Mouse (Mus musculus) heart, postnatal 4 days (tissue): ENCODE measurements around the gene Pdzrn4. TPM values are rescaled to one million over a fixed set of nuclear protein-coding genes. Genes with fewer than 3 reads are reported as not detected.

Experiments used
- DNase-seq: peaks from one replicate; pipeline ENCODE4 v3.0.0; 2021
- total RNA-seq, 2 experiments: library from RNA; stranded (reverse); gene quantifications; 2 replicates each; pipeline ENCODE4 v1.2.3; 2021

The Pdzrn4 gene
- total RNA-seq, 2 experiments from 2014 or later: 3.5 to 3.9 TPM

DNA sequence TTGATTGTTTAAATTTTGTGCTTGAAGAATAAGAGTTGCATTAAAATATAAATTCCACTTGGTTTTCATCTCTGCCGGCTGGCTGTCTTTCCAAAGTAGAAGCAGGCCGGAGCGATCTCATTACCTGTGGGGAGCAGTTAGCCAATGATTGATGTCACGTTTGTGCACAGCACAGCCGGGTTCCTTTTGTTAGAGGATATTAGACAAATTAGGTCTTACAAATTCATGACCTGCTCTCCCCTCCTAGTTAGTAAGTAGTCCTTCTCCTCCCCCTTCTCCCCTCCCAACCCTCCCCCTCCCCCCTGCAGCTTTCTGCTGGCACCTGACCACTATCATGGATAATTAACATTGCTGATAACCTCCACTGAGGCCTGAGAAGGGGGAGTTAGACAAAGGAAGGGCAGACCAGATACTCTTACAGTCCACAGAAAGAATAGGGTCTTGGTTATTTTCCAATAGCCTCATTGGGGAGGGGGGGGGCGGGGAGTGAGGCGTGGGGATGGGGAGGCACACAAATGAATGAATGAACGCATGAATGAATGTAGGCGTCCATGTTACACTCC is 103.7 kb downstream of the Pdzrn4 start:
- DNase-seq: no peak

GRCm38 (mm10) chr15:92502797-92503196 is 106.1 kb downstream of the Pdzrn4 start:
- DNase-seq: no peak

DNA sequence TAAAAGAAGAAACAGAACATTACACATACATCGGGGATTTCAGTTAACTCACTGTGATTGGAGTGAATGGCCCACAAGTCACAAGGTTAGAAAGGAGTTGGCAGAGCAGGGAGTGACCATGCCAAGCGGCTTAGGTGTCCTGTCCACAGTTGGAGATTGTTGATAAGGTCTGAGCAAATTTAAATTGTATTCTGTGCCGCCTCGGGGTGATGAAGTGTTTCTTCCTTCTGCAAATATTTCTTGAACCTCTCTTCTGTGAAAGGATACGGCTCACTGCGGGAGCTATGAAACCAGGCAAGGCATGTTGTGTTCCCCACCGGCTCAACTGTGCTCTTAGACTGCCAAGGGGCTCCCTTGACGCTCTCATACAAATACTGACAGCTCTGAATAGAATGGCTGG is 112.7 kb downstream of the Pdzrn4 start:
- peak; percentile 55 for DNase-seq

GRCm38 (mm10) chr15:92515651-92516050 is 119.0 kb downstream of the Pdzrn4 start:
- no peak for DNase-seq

DNA sequence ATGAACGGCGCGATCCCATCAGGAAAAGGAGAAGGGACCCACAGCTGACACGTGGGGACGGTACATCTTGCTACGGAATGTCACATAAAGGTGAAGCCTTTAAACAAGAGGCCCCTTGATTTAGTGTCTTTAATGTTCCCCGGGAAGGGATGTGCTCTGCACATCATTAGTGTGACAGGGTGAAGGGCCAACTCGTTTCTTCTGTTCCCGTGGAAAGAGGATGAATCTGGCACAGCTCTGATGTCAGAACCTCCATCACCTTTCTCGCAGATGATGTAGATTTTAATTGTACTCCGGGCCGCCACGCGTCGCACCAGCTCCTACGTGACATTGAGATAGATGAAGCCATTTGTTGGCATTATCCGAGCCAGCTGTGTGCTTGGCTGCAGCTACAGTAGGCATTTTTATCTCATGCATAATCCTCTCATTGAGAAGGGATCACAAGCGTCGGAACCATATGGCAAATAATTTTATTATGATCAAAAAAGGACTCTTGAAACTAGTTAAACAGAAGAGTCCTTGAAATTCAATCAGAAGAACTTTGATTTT is 124.1 kb downstream of the Pdzrn4 start:
- no peak for DNase-seq

DNA sequence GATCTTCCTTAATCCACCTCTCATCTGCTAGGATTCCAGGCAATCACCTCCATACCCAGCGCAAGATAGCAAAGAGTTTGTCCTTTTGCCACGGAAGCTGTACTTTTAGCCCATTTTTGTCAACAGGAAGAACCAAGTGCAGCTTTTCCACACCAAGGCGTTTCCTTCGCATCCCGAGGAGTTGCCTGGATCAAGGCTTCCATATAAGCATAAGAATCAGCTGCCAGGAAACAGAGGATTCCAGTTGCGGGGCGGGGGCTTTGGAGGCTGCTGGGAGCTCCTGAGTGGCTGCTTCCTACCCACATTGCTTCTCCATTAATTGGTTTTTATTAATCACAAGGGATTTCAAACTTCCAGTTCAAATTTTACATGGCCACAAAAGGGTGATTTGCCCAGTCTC is 125.0 kb downstream of the Pdzrn4 start:
- no peak for DNase-seq

DNA sequence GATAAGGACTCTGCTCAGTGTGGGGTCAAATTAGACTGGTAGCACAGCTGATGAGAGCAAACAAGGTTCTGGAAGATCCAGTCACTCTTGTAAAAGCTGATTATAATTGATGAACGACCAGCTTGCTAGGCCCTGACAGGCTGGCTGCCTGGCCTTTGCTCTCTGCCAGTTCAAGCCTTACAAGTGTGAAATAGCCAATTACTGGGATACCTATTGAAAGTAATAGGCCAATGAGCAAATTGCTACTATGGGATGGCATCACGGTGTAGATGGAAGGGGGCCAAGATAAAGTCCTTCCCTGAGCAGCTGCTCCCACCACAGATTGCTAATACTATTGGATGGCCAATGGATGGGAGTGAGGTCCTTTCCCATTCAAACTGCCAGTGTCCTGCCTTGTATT is 128.2 kb downstream of the Pdzrn4 start:
- no peak for DNase-seq

GRCm38 (mm10) chr15:92525416-92525815 is 128.7 kb downstream of the Pdzrn4 start:
- DNase-seq: no peak

GRCm38 (mm10) chr15:92526731-92527130 is 130.1 kb downstream of the Pdzrn4 start:
- peak; percentile 35 for DNase-seq

DNA sequence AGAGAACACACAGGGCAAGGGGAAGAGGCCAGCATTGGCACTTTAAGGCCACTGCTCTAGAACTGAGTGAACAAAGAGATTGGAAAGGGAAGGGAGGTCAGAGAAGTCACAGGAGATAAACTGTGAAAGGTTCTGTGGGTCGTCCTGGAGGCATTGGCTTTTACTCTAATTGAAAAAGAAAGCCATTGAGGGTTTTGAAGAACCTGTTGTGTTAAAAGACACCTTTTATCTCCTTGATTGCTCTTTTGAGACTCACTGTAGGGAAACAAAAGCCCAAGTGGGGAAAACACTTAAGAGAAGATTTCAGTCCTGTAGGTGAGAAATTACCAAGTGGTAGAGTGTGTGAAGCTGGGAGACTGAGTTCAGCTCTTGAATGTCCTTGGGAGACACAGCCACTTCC is 146.6 kb downstream of the Pdzrn4 start:
- no peak for DNase-seq

DNA sequence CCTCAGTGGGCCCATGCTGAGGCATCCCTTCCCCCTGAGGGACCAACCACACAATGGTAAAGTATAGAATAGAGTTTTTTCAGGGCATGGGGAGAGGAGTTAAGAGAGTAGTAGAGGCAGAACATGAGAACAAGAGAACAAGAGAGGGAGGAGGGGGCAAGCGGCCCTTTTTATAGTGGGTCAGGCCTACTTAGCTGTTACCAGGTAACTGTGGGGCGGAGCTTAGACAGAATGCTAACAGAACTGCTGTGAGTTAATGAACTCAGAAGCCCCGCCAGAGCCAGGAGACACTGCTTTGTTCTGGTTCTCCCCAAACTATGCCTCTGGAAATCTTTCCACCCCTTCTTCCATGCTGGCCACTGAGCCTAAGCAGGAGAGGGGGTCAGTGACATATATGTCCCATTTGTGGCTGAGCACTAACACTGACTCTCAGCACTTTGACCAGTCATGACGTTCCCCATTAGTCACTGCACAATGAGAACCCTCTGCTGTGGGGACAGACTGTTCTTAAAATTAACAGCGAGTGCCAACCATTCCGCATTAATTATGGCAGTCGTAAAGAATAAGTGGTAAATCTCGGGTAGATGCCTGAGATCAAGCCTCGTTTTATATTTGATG is 150.7 kb downstream of the Pdzrn4 start:
- DNase-seq: no peak

- no peak for DNase-seq
These were observed 158.4 kb downstream of the Pdzrn4 start for GRCm38 (mm10) chr15:92555012-92555574.

DNA sequence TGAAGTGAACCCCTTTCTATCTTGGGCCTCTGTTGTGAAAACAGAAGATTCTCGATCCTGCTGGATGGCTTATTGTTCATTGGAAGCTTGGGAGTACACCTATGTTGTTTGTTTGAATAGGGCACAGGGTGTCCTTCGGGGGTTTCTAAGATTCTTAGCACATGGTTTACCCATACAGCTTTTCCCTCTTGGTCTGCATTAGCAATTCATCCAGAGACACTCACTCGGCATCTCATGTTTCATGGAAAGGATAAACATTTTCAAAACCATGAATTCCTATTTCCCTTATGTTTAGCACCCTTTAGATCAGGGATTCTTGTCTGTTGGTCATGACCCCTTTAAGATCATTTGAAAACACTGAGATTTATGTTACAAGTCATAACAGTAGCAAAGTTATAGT is 159.0 kb downstream of the Pdzrn4 start:
- DNase-seq: no peak

DNA sequence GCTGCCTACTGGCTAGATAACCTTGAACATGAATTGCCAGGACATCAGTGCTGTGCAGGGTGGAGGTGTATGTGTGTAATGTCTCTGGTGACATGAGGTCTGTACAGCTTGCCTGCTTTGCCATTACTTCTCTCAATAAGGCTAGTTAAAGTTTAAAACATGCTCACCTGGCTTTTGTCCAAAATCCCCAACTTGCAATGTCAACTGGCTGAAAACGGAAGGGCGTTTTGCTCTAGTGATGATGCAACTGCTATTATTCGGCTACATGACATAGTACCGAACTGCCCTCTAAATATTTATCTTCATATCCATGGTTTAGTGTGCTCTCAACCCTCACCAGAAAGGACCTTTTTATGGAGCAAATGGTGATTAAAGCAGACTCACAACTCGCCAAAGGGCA is 161.9 kb downstream of the Pdzrn4 start:
- DNase-seq: no peak

DNA sequence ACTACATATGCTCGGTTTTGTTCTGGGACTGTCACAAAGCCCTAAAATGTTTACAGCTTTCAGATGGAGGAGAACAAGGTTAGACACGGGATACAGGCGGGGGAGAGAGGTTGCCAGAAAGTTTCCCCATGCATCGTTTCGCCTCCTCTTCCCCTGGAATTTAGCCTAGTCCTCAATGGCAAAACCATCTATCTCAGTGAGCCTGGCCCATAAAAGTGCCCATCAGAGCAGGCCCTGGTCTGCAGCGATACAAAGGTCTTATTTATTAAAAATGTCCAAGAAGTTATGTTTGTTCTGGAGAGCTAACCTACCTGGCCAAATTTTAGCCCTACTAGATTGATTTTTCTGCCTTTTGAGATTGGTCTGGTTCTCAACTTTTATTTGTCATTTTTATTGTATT is 165.5 kb downstream of the Pdzrn4 start:
- no peak for DNase-seq

- DNase-seq: no peak
These were observed 166.9 kb downstream of the Pdzrn4 start for GRCm38 (mm10) chr15:92563576-92563975.

- DNase-seq: no peak
These were observed 174.0 kb downstream of the Pdzrn4 start for GRCm38 (mm10) chr15:92570526-92571243.

DNA sequence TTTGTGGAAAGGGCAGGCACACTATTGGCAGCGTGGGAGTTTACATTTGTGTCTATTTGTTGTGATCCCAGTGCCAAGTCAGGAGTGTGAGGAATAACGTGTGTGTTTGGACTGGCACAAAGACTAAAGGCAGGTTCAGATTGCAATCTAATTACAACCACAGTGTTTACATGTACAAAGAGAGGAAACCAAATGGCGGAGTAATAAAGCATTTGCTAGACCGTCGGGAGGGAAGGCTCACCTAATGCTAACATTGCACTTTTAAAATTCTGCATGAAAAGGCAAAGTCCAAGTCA is 174.5 kb downstream of the Pdzrn4 start:
- no peak for DNase-seq

DNA sequence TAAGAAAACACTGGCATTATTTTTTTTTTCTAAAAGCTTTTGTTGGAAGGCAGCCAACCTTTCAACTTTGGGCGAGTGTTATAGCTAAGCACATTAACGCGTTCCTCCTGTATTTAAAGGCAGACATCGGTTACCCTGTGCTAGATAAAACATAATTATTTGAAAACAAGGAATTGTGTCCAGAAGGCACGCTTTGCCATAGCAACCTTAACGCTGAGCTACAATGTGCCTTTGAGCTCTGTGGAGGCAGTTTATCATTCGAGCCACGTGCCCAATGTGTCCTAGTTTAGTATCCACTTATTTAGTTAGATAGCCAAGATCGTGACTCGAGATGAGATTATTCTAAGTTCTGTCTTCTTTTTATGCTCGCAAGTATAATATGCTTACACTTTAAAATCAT is 180.8 kb downstream of the Pdzrn4 start:
- DNase-seq: no peak

DNA sequence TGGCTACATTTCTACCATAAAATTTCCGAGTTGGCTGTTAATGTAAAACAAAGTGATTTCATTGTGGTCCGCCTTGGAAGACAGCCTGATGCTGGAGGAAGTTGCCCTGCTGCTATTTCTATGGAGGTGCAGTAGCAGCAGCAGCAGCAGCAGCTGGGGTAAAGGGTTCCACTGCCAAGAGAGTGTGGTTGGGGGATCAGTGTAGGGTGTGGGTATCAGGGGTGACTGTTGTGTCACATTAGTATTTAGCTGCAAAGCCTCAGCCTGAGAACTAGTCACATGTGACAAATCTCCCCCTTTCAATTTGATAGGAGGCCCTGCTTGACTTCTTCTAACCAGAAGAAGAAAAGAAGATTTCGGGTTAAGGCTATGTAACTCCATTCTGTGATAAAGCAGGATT is 183.5 kb downstream of the Pdzrn4 start:
- no peak for DNase-seq

DNA sequence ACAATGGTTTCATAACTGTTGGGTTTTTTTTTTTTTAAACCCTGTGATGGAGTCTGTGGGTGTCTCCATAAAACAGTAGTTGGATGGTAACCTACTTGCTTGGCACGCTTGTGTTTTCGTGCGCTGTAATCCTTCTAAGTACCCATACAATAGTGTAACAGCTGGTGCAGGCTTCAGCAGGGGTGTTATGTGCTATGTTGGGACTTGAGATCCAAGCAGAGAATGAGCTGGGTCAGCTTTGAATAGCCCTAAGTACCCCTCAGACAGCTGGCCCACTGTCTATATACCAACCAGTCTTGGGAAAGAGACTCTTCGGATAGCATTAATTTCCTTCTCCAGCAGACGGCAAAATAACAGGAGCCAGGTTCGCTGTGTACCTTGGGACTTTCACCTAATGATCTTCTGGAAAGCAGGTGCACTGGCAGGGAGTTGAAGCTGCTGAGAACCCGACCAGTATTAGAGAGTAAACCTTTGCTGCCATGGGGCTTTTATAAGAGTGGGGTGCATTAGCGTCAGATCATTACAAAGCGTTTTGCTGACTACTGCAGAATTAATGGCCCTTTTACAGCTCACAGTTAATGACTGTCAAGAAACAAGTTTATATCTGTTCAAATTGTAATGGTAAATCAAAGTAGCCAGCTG is 184.2 kb downstream of the Pdzrn4 start:
- DNase-seq: no peak

DNA sequence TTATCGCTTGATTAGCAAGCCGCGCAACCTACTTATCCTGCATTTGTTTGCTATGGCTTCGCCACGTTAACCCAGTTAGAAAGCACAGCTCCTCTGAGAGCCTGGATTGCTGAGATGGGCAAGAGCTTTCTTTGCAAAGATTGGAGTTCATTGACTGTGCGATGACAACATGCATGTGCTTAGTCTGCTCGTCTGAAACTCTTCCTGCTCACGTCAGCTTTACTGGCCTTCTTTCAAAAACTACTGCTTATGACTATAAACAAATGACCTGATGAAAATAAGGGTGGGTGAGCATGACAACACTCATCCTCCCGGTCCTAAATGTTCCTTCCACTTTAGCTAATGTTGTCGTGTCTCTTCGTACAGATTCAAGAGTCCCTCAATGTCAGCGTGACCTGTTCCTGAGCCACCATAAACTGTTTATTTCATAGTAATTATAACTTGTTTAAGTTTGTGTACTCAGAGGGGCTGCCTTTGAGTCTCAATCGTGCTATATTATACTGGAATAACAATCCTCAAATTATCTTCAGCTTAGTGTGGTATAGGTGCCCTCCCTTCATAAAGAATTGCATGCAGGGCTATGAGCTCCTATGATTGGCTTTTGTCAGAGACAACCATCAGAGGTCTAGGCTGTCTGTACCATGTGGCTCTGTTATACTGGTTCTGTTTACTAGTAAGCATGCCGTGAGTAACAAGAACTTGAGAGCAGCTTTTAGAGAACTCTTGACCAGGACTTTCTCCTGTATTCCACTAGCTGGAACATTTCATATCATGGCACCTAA is 187.9 kb downstream of the Pdzrn4 start:
- DNase-seq: no peak
